Mouse (Mus musculus): Measurements from ENCODE around the gene Papln. TPM values are rescaled to one million over a fixed set of nuclear protein-coding genes. Genes with fewer than 3 reads are reported as not detected.

The Papln gene
- polyA plus RNA-seq, 1 experiment from 2014 or later, result 0.53 TPM

GRCm38 (mm10) chr12:83780181-83780580, 16.7 kb downstream of the Papln start:
- no peaks in the 10 kb centered on the region for H3K9me3 ChIP-seq (ENCODE audit: control insufficient read depth, low read length)
- H3K9ac ChIP-seq (ENCODE audit: low read depth, low read length), result no peak overlapping the region
- no peak overlapping the region for H3K27ac ChIP-seq (ENCODE audit: low read depth, low read length)
- H3K36me3 ChIP-seq (ENCODE audit: control insufficient read depth, insufficient read depth, low read length), result no peaks in the 10 kb centered on the region
- no peak overlapping the region for H3K4me2 ChIP-seq (replicated peaks; ENCODE audit: low read depth, low read length)
- no peak for ATAC-seq (ENCODE audit: low FRiP score, low TSS enrichment)
- H3K4me1 ChIP-seq (ENCODE audit: control insufficient read depth, insufficient read depth, low read length), result no peaks in the 10 kb centered on the region
- WGBS, result 95% methylated on average over 3 of the region's 3 CpGs
- H3K4me3 ChIP-seq (ENCODE audit: low read length), result no peak overlapping the region
- H3K27me3 ChIP-seq (ENCODE audit: control insufficient read depth, insufficient read depth, low read length), result no peaks in the 10 kb centered on the region

- H3K27me3 ChIP-seq (ENCODE audit: control insufficient read depth, insufficient read depth, low read length), result no peaks in the 10 kb centered on the region
- H3K4me2 ChIP-seq (replicated peaks; ENCODE audit: low read depth, low read length), result no peak overlapping the region
- no peaks in the 10 kb centered on the region for H3K9me3 ChIP-seq (ENCODE audit: control insufficient read depth, low read length)
- H3K4me3 ChIP-seq (ENCODE audit: low read length), result no peak overlapping the region
- no peaks in the 10 kb centered on the region for H3K4me1 ChIP-seq (ENCODE audit: control insufficient read depth, insufficient read depth, low read length)
- H3K9ac ChIP-seq (ENCODE audit: low read depth, low read length), result no peak overlapping the region
- WGBS, result 55% methylated on average over 7 of the region's 7 CpGs
- ATAC-seq (ENCODE audit: low FRiP score, low TSS enrichment), result no peak
- no peaks in the 10 kb centered on the region for H3K36me3 ChIP-seq (ENCODE audit: control insufficient read depth, insufficient read depth, low read length)
- no peak overlapping the region for H3K27ac ChIP-seq (ENCODE audit: low read depth, low read length)
These were observed 17.8 kb downstream of the Papln start for GRCm38 (mm10) chr12:83781204-83781603.

GRCm38 (mm10) chr12:83781640-83782278, 18.3 kb downstream of the Papln start:
- H3K4me3 ChIP-seq (ENCODE audit: low read length), result no peak overlapping the region
- ATAC-seq (ENCODE audit: low FRiP score, low TSS enrichment), result no peak
- H3K4me1 ChIP-seq (ENCODE audit: control insufficient read depth, insufficient read depth, low read length), result no peaks in the 10 kb centered on the region
- H3K4me2 ChIP-seq (replicated peaks; ENCODE audit: low read depth, low read length), result no peak overlapping the region
- 80% methylated on average over 23 of the region's 23 CpGs for WGBS
- no peak overlapping the region for H3K27ac ChIP-seq (ENCODE audit: low read depth, low read length)
- no peaks in the 10 kb centered on the region for H3K27me3 ChIP-seq (ENCODE audit: control insufficient read depth, insufficient read depth, low read length)
- no peak overlapping the region for H3K9ac ChIP-seq (ENCODE audit: low read depth, low read length)
- no peaks in the 10 kb centered on the region for H3K9me3 ChIP-seq (ENCODE audit: control insufficient read depth, low read length)
- H3K36me3 ChIP-seq (ENCODE audit: control insufficient read depth, insufficient read depth, low read length), result no peaks in the 10 kb centered on the region

- no peak for ATAC-seq (ENCODE audit: low FRiP score, low TSS enrichment)
- no peaks in the 10 kb centered on the region for H3K9me3 ChIP-seq (ENCODE audit: control insufficient read depth, low read length)
- 88% methylated on average over 10 of the region's 10 CpGs for WGBS
These were observed 19.2 kb downstream of the Papln start for GRCm38 (mm10) chr12:83782669-83783068.

GRCm38 (mm10) chr12:83785305-83785704, 21.9 kb downstream of the Papln start:
- Histone ChIP-seq H3K9me3 (ENCODE audit: control insufficient read depth, low read length) (no peaks in the 10 kb centered on the region), H3K9ac (ENCODE audit: low read depth, low read length) (no peak overlapping the region), H3K4me3 (ENCODE audit: low read length) (no peak overlapping the region), H3K36me3 (ENCODE audit: control insufficient read depth, insufficient read depth, low read length) (no peaks in the 10 kb centered on the region), H3K27ac (ENCODE audit: low read depth, low read length) (no peak overlapping the region), H3K27me3 (ENCODE audit: control insufficient read depth, insufficient read depth, low read length) (no peaks in the 10 kb centered on the region), H3K4me2 (replicated peaks; ENCODE audit: low read depth, low read length) (no peak overlapping the region), H3K4me1 (ENCODE audit: control insufficient read depth, insufficient read depth, low read length) (no peaks in the 10 kb centered on the region)
- no peak for ATAC-seq (ENCODE audit: low FRiP score, low TSS enrichment)
- 73% methylated on average over 4 of the region's 4 CpGs for WGBS

More at GRCm38 (mm10) chr12:83782669-83783068, 19.2 kb downstream of the Papln start:
- Histone ChIP-seq H3K9ac (ENCODE audit: low read depth, low read length) (no peak overlapping the region), H3K4me3 (ENCODE audit: low read length) (no peak overlapping the region), H3K27me3 (ENCODE audit: control insufficient read depth, insufficient read depth, low read length) (no peaks in the 10 kb centered on the region), H3K4me2 (replicated peaks; ENCODE audit: low read depth, low read length) (no peak overlapping the region), H3K27ac (ENCODE audit: low read depth, low read length) (no peak overlapping the region), H3K4me1 (ENCODE audit: control insufficient read depth, insufficient read depth, low read length) (no peaks in the 10 kb centered on the region), H3K36me3 (ENCODE audit: control insufficient read depth, insufficient read depth, low read length) (no peaks in the 10 kb centered on the region)

GRCm38 (mm10) chr12:83789051-83789780, 25.8 kb downstream of the Papln start:
- H3K4me1 ChIP-seq (ENCODE audit: control insufficient read depth, insufficient read depth, low read length), result peaks cover 7% of the 10 kb centered on the region; the same call in 1 of the 2 replicates
- WGBS, result 88% methylated on average over 17 of the region's 17 CpGs

GRCm38 (mm10) chr12:83789781-83790140, 26.3 kb downstream of the Papln start:
- no peak overlapping the region for H3K27ac ChIP-seq (ENCODE audit: low read depth, low read length)
- 31% methylated on average over 4 of the region's 4 CpGs for WGBS

More at GRCm38 (mm10) chr12:83789051-83789780, 25.8 kb downstream of the Papln start:
- no peak overlapping the region for H3K27ac ChIP-seq (ENCODE audit: low read depth, low read length)
- no peak overlapping the region for H3K4me3 ChIP-seq (ENCODE audit: low read length)
- ATAC-seq (ENCODE audit: low FRiP score, low TSS enrichment), result no peak
- H3K9ac ChIP-seq (ENCODE audit: low read depth, low read length), result no peak overlapping the region
- no peaks in the 10 kb centered on the region for H3K27me3 ChIP-seq (ENCODE audit: control insufficient read depth, insufficient read depth, low read length)
- H3K4me2 ChIP-seq (replicated peaks; ENCODE audit: low read depth, low read length), result no peak overlapping the region
- no peaks in the 10 kb centered on the region for H3K9me3 ChIP-seq (ENCODE audit: control insufficient read depth, low read length)
- H3K36me3 ChIP-seq (ENCODE audit: control insufficient read depth, insufficient read depth, low read length), result peaks cover 15% of the 10 kb centered on the region; the same call in 1 of the 2 replicates

GRCm38 (mm10) chr12:83790749-83791148, 27.3 kb downstream of the Papln start:
- Histone ChIP-seq H3K4me1 (ENCODE audit: control insufficient read depth, insufficient read depth, low read length) (peaks cover 7% of the 10 kb centered on the region; the same call in 1 of the 2 replicates), H3K36me3 (ENCODE audit: control insufficient read depth, insufficient read depth, low read length) (peaks cover 24% of the 10 kb centered on the region; the same call in 1 of the 2 replicates), H3K4me3 (ENCODE audit: low read length) (no peak overlapping the region), H3K9ac (ENCODE audit: low read depth, low read length) (no peak overlapping the region), H3K27me3 (ENCODE audit: control insufficient read depth, insufficient read depth, low read length) (no peaks in the 10 kb centered on the region), H3K4me2 (replicated peaks; ENCODE audit: low read depth, low read length) (no peak overlapping the region), H3K9me3 (ENCODE audit: control insufficient read depth, low read length) (no peaks in the 10 kb centered on the region), H3K27ac (ENCODE audit: low read depth, low read length) (no peak overlapping the region)
- WGBS, result 83% methylated on average over 4 of the region's 4 CpGs
- ATAC-seq (ENCODE audit: low FRiP score, low TSS enrichment), result no peak

More at GRCm38 (mm10) chr12:83789781-83790140, 26.3 kb downstream of the Papln start:
- no peak overlapping the region for H3K4me2 ChIP-seq (replicated peaks; ENCODE audit: low read depth, low read length)
- peaks cover 18% of the 10 kb centered on the region; the same call in 1 of the 2 replicates for H3K36me3 ChIP-seq (ENCODE audit: control insufficient read depth, insufficient read depth, low read length)
- no peaks in the 10 kb centered on the region for H3K9me3 ChIP-seq (ENCODE audit: control insufficient read depth, low read length)
- H3K4me1 ChIP-seq (ENCODE audit: control insufficient read depth, insufficient read depth, low read length), result peaks cover 7% of the 10 kb centered on the region; the same call in 1 of the 2 replicates
- no peak overlapping the region for H3K4me3 ChIP-seq (ENCODE audit: low read length)
- no peak for ATAC-seq (ENCODE audit: low FRiP score, low TSS enrichment)
- no peak overlapping the region for H3K9ac ChIP-seq (ENCODE audit: low read depth, low read length)
- no peaks in the 10 kb centered on the region for H3K27me3 ChIP-seq (ENCODE audit: control insufficient read depth, insufficient read depth, low read length)

- Histone ChIP-seq H3K4me1 (ENCODE audit: control insufficient read depth, insufficient read depth, low read length) (peaks cover 7% of the 10 kb centered on the region; the same call in 1 of the 2 replicates), H3K4me2 (replicated peaks; ENCODE audit: low read depth, low read length) (no peak overlapping the region), H3K9me3 (ENCODE audit: control insufficient read depth, low read length) (no peaks in the 10 kb centered on the region), H3K36me3 (ENCODE audit: control insufficient read depth, insufficient read depth, low read length) (peaks cover 29% of the 10 kb centered on the region; the same call in 1 of the 2 replicates), H3K27ac (ENCODE audit: low read depth, low read length) (no peak overlapping the region), H3K27me3 (ENCODE audit: control insufficient read depth, insufficient read depth, low read length) (no peaks in the 10 kb centered on the region), H3K4me3 (ENCODE audit: low read length) (no peak overlapping the region), H3K9ac (ENCODE audit: low read depth, low read length) (no peak overlapping the region)
- ATAC-seq (ENCODE audit: low FRiP score, low TSS enrichment), result no peak
- 87% methylated on average over 10 of the region's 10 CpGs for WGBS
These were observed 28.3 kb downstream of the Papln start for GRCm38 (mm10) chr12:83791737-83792136.
